Mouse (Mus musculus): ENCODE data around the gene Pus7. TPM values are rescaled to one million over a fixed set of nuclear protein-coding genes. Genes with fewer than 3 reads are reported as not detected.

Pus7 gene
- total RNA-seq, 2 experiments from 2014 or later, result 42.9 to 45.5 TPM

Other genes starting within 250 kb of the Pus7 start
- gene Srpk2, start 99.1 kb downstream of the Pus7 start, total RNA-seq (2015), result 41.4 and 46.6 TPM in 2 replicates
- 51.7 and 55.9 TPM in 2 replicates for gene Srpk2, start 99.1 kb downstream of the Pus7 start, total RNA-seq (2017)
- gene Rint1, start 4.0 kb upstream of the Pus7 start, total RNA-seq (2015), result 18.9 and 20.8 TPM in 2 replicates
- gene Rint1, start 4.0 kb upstream of the Pus7 start, total RNA-seq (2017), result 27.5 and 28.0 TPM in 2 replicates
- gene Tomm7, start 60.5 kb upstream of the Pus7 start, total RNA-seq (2015), result 81.3 and 98.8 TPM in 2 replicates
- gene Tomm7, start 60.5 kb upstream of the Pus7 start, total RNA-seq (2017), result 288 and 310 TPM in 2 replicates
- 14.0 and 16.8 TPM in 2 replicates for gene Fam126a, start 247.0 kb upstream of the Pus7 start, total RNA-seq (2015)
- gene Fam126a, start 247.0 kb upstream of the Pus7 start, total RNA-seq (2017), result 12.3 and 19.0 TPM in 2 replicates

All from megakaryocyte progenitor cell, adult 5-6 weeks (primary cell).